Mouse (Mus musculus) ES-E14 (cell line): ENCODE measurements at regions not wholly inside any gene's neighbourhood (a gene's known extent, or its start where the extent isn't known, plus 50 kb on each side); places are given as distances from the start of the nearest gene placed in this dataset.
"Not testable (repeated sequence)": the region's sequence is repeated elsewhere in the genome, so short reads cannot be mapped to it uniquely, and the experiment has no call there.

Experiments used
- CHD2 ChIP-seq: IDR thresholded peaks from 2 replicates; pipeline ENCODE4 v1.6.1; 2014; ENCODE audit warnings: mild to moderate bottlenecking, low read depth, low read length, inconsistent platforms
- ZC3H11A ChIP-seq: IDR thresholded peaks from 2 replicates; pipeline ENCODE4 v1.6.1; 2012; ENCODE audit warnings: low read depth, mild to moderate bottlenecking, inconsistent platforms, low read length, borderline replicate concordance
- ZNF384 ChIP-seq: IDR thresholded peaks from 2 replicates; pipeline ENCODE4 v1.6.1; 2012; ENCODE audit warnings: low read depth, low read length, inconsistent platforms

DNA sequence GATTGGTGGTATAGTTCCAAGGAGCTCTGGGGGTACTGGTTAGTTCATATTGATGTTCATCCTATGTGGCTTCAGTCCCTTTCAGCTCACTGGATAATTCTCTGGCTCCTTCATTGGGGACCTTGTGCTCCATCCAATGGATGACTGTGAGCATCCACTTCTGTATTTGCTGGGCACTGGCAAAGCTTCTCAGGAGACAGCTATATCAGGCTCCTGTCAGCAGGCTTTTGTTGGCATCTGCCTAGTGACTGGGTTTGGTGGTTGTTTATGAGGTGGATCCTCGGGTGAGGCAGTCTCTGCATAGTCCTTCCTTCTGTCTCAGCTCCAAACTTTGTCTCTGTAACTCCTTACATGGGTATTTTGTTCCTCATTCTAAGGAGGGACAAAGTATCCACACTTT lies 330.2 kb downstream of the Tox3 start:
- not testable (repeated sequence) for TF ChIP-seq CHD2, ZNF384, ZC3H11A
